Mouse (Mus musculus) heart, adult 8-10 months (tissue): ENCODE results near the gene Eif2ak2. TPM values are rescaled to one million over a fixed set of nuclear protein-coding genes. Genes with fewer than 3 reads are reported as not detected.
A peak's percentile ranks its signal among the peaks of the same experiment; 100 is the strongest.

Source experiments
- DNase-seq: peaks from one replicate; pipeline ENCODE4 v3.0.0; 2022; ENCODE audit warnings: low spot score
- total RNA-seq, 4 experiments: library from RNA; stranded (reverse); gene quantifications; 2 replicates each; pipeline ENCODE4 v1.2.4; 2022

Gene Eif2ak2
- 1 to 10 TPM; 7.9 to 9.5 (median 8.2) TPM for total RNA-seq

GRCm38 (mm10) chr17:78882401-78883112 lies at the start of gene Eif2ak2:
Gene Eif2ak2, minus strand, starts transcription at chr17:78882573.
- peak; percentile 75 for DNase-seq

- no peak for DNase-seq
Observed at GRCm38 (mm10) chr17:78917696-78918095, 35.3 kb upstream of the Eif2ak2 start.

GRCm38 (mm10) chr17:78916899-78917298 lies 34.5 kb upstream of the Eif2ak2 start:
- no peak for DNase-seq

GRCm38 (mm10) chr17:78916369-78916813 lies 34.0 kb upstream of the Eif2ak2 start, which contains the start of gene Cebpzos:
Gene Cebpzos, plus strand, starts transcription at chr17:78916500.
- peak; percentile 81 for DNase-seq

GRCm38 (mm10) chr17:78915772-78916171 lies 33.4 kb upstream of the Eif2ak2 start:
- DNase-seq = no peak

- DNase-seq = no peak
Observed at GRCm38 (mm10) chr17:78913921-78914320, 31.5 kb upstream of the Eif2ak2 start.

GRCm38 (mm10) chr17:78912861-78913281 lies 30.5 kb upstream of the Eif2ak2 start:
- DNase-seq = no peak

- no peak for DNase-seq
Observed at GRCm38 (mm10) chr17:78909374-78909773, 27.0 kb upstream of the Eif2ak2 start.

GRCm38 (mm10) chr17:78906892-78907291 lies 24.5 kb upstream of the Eif2ak2 start, which contains the start of gene Sult6b1:
Gene Sult6b1, minus strand, starts transcription at chr17:78906992.
- no peak for DNase-seq

- DNase-seq = no peak
Observed at GRCm38 (mm10) chr17:78903158-78903557, 20.8 kb upstream of the Eif2ak2 start.

- peak; percentile 40 for DNase-seq
Observed at GRCm38 (mm10) chr17:78895394-78895793, 13.0 kb upstream of the Eif2ak2 start.

- no peak for DNase-seq
Observed at GRCm38 (mm10) chr17:78894991-78895390, 12.6 kb upstream of the Eif2ak2 start.

GRCm38 (mm10) chr17:78891020-78891419 lies 8.6 kb upstream of the Eif2ak2 start:
- DNase-seq = no peak

- no peak for DNase-seq
Observed at GRCm38 (mm10) chr17:78889184-78889583, 6.8 kb upstream of the Eif2ak2 start.

- no peak for DNase-seq
Observed at GRCm38 (mm10) chr17:78888554-78888953, 6.2 kb upstream of the Eif2ak2 start.

- no peak for DNase-seq
Observed at GRCm38 (mm10) chr17:78885286-78886065, 3.1 kb upstream of the Eif2ak2 start.

- no peak for DNase-seq
Observed at GRCm38 (mm10) chr17:78883291-78883690, 918 bp upstream of the Eif2ak2 start.

GRCm38 (mm10) chr17:78881878-78882304 lies 482 bp downstream of the Eif2ak2 start:
- no peak for DNase-seq

GRCm38 (mm10) chr17:78873886-78874285 lies 8.5 kb downstream of the Eif2ak2 start:
- DNase-seq = no peak

- no peak for DNase-seq
Observed at GRCm38 (mm10) chr17:78856243-78856642, 26.1 kb downstream of the Eif2ak2 start.

- DNase-seq = no peak
Observed at GRCm38 (mm10) chr17:78842271-78842928, 40.0 kb downstream of the Eif2ak2 start.

- DNase-seq = no peak
Observed at GRCm38 (mm10) chr17:78836056-78836455, 46.3 kb downstream of the Eif2ak2 start.
